Mouse (Mus musculus) megakaryocyte, embryonic 14.5 days (primary cell): ENCODE data around the gene Ffar2. TPM values are rescaled to one million over a fixed set of nuclear protein-coding genes. Genes with fewer than 3 reads are reported as not detected.
A peak's percentile ranks its signal among the peaks of the same experiment; 100 is the strongest.

Experiments
- H3K27me3 ChIP-seq: replicated peaks from 2 replicates; pipeline ENCODE3; 2012; ENCODE audit warnings: inconsistent platforms
- H3K36me3 ChIP-seq: replicated peaks from 2 replicates; pipeline ENCODE3; 2012; ENCODE audit warnings: low read length, inconsistent platforms, mixed read lengths
- H3K4me1 ChIP-seq: 2 replicates; pipeline ENCODE4 v1.6.1; 2012; ENCODE audit warnings: inconsistent platforms
- H3K4me3 ChIP-seq: replicated peaks from 2 replicates; pipeline ENCODE3; 2012; ENCODE audit warnings: moderate library complexity, mild to moderate bottlenecking, inconsistent platforms
- H3K9me3 ChIP-seq: 2 replicates; pipeline ENCODE4 v1.6.1; 2012; ENCODE audit warnings: inconsistent platforms
- FLI1 ChIP-seq: IDR thresholded peaks from 2 replicates; pipeline ENCODE4 v1.6.1; 2012; ENCODE audit warnings: low read length, inconsistent platforms, mixed read lengths
- GATA1 ChIP-seq: IDR thresholded peaks from 3 replicates; pipeline ENCODE4 v1.6.1; 2012; ENCODE audit warnings: mixed read lengths, low read length, inconsistent platforms, borderline replicate concordance
- polyA plus RNA-seq: library from polyadenylated mRNA; stranded (reverse); fragments of >175 nt; gene quantifications from 2 replicates; pipeline ENCODE4 v1.2.3, GENCODE M21; 2012; ENCODE audit warnings: low replicate concordance; ENCODE audit not compliant: insufficient read depth

Gene Ffar2
- polyA plus RNA-seq, result 5.8 and 8.9 TPM in 2 replicates

DNA sequence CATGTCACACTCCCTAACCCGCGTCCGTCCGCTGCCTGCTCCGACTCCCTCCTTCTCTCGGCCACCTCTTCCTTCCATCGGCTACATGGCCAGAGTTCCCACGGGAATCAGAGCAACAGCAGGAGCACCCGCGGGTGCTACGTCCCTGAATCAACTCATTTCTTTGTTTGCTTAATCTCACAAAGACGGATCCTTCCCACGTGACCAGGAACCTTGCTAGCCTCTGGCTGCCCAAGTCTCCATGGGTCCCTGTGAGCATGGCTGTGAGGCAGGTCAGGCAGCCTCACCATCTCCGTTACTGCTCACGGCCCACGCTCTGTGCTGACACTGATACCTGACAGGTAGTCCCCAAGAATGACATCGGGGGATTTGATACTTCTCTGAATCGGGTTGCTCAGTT, at the start of gene Ffar2:
Gene Ffar2, minus strand, starts transcription at position 101 of the 400 bp plus-strand sequence.
- TF ChIP-seq GATA1 (no peak), FLI1 (no peak)
- Histone ChIP-seq H3K9me3 (peaks cover 8% of the 10 kb centered on the region), H3K36me3 (peaks cover 19% of the 10 kb centered on the region), H3K4me3 (no peak within 1 kb of the TSS), H3K27me3 (no peaks in the 10 kb centered on the region), H3K4me1 (peaks cover 90% of the 10 kb centered on the region)

DNA sequence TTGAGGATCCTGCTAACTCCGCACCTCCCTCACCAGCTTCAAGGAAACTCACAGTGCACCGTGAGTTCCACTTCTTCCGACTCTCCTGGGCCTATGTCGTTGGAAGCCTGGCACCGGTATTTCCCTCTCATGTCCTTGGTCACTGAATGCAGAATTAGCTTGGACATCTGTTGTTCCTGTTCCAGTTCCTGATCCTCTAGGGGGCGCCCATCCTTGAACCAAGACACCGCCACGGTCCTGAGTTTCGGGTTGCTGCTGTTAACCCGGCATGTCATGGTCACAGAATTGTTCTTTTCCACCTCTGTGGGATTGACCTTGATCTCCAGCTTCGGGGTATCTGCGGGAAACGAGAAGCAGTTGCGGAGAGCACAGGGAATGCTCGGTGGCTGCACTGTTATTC, 49.5 kb upstream of the Ffar2 start:
- Histone ChIP-seq H3K27me3 (peaks cover 64% of the 10 kb centered on the region), H3K36me3 (no peaks in the 10 kb centered on the region), H3K9me3 (no peaks in the 10 kb centered on the region), H3K4me3 (peak overlapping the region; percentile 85), H3K4me1 (peaks cover 13% of the 10 kb centered on the region)
- TF ChIP-seq GATA1 (no peak), FLI1 (no peak)

- peaks cover 17% of the 10 kb centered on the region for H3K27me3 ChIP-seq
Measured at GRCm38 (mm10) chr7:30863386-30863785, 39.8 kb upstream of the Ffar2 start.

GRCm38 (mm10) chr7:30861464-30861863, 37.9 kb upstream of the Ffar2 start, which contains the start of gene Ffar1:
Gene Ffar1, minus strand, starts transcription at chr7:30861564.
- peaks cover 63% of the 10 kb centered on the region for H3K4me1 ChIP-seq
- peak within 1 kb of the TSS; percentile 92 for H3K4me3 ChIP-seq
- H3K36me3 ChIP-seq, result peaks cover 2% of the 10 kb centered on the region
- no peak for TF ChIP-seq GATA1
- H3K27me3 ChIP-seq, result peaks cover 3% of the 10 kb centered on the region
- H3K9me3 ChIP-seq, result no peaks in the 10 kb centered on the region

More at GRCm38 (mm10) chr7:30863386-30863785, 39.8 kb upstream of the Ffar2 start:
- Histone ChIP-seq H3K4me1 (peaks cover 44% of the 10 kb centered on the region), H3K36me3 (peaks cover 2% of the 10 kb centered on the region), H3K9me3 (no peaks in the 10 kb centered on the region), H3K4me3 (no peak overlapping the region)
- TF ChIP-seq FLI1 (no peak), GATA1 (no peak)

GRCm38 (mm10) chr7:30859635-30860402, 36.2 kb upstream of the Ffar2 start:
- peaks cover 2% of the 10 kb centered on the region for H3K36me3 ChIP-seq
- peak overlapping the region; percentile 92 for H3K4me3 ChIP-seq
- TF ChIP-seq FLI1, result no peak
- TF ChIP-seq GATA1, result peak; percentile 58; the same call in 1 of the 3 replicates
- peaks cover 10% of the 10 kb centered on the region for H3K27me3 ChIP-seq
- H3K9me3 ChIP-seq, result no peaks in the 10 kb centered on the region
- H3K4me1 ChIP-seq, result peaks cover 79% of the 10 kb centered on the region

GRCm38 (mm10) chr7:30859290-30859634, 35.7 kb upstream of the Ffar2 start:
- TF ChIP-seq FLI1 (no peak), GATA1 (no peak)
- Histone ChIP-seq H3K4me1 (peaks cover 85% of the 10 kb centered on the region), H3K9me3 (no peaks in the 10 kb centered on the region), H3K4me3 (peak overlapping the region; percentile 92), H3K27me3 (peaks cover 13% of the 10 kb centered on the region), H3K36me3 (peaks cover 2% of the 10 kb centered on the region)

- Histone ChIP-seq H3K9me3 (no peaks in the 10 kb centered on the region), H3K4me3 (no peak overlapping the region), H3K27me3 (peaks cover 13% of the 10 kb centered on the region), H3K4me1 (peaks cover 78% of the 10 kb centered on the region), H3K36me3 (peaks cover 2% of the 10 kb centered on the region)
- TF ChIP-seq GATA1, result no peak
- no peak for TF ChIP-seq FLI1
Measured at GRCm38 (mm10) chr7:30857746-30858145, 34.2 kb upstream of the Ffar2 start.

DNA sequence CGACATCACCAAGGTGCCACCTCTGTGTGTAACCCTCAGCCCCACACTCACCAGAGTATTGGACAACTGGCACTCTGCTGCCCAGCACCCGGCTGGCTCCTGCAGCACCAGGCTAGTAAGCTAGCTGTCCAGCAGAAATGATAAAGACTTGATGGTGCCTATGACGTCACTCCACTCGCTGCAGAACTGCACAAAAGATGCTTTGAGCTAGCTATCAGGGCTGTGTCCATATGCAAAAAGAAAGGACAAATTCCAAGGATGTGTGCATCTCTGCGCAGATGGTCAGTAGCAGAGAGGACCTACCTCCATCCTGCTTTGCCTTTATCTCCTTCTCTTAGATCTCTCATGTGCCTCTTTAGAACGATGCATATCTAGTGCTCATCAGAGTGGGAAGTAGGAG, 32.5 kb upstream of the Ffar2 start, which contains the start of gene Ffar3:
Gene Ffar3, minus strand, starts transcription at position 101 of the 400 bp plus-strand sequence.
- TF ChIP-seq GATA1, result no peak
- TF ChIP-seq FLI1, result no peak
- H3K9me3 ChIP-seq, result no peaks in the 10 kb centered on the region

GRCm38 (mm10) chr7:30851421-30851820, 27.8 kb upstream of the Ffar2 start:
- H3K4me1 ChIP-seq, result peaks cover 50% of the 10 kb centered on the region
- no peaks in the 10 kb centered on the region for H3K36me3 ChIP-seq
- H3K9me3 ChIP-seq, result no peaks in the 10 kb centered on the region
- peaks cover 13% of the 10 kb centered on the region for H3K27me3 ChIP-seq
- TF ChIP-seq GATA1 (no peak), FLI1 (no peak)
- H3K4me3 ChIP-seq, result no peak overlapping the region

More for the DNA sequence above, 32.5 kb upstream of the Ffar2 start, which contains the start of gene Ffar3:
- peaks cover 13% of the 10 kb centered on the region for H3K27me3 ChIP-seq
- no peak within 1 kb of the TSS for H3K4me3 ChIP-seq
- H3K36me3 ChIP-seq, result peaks cover 2% of the 10 kb centered on the region
- peaks cover 83% of the 10 kb centered on the region for H3K4me1 ChIP-seq

GRCm38 (mm10) chr7:30847934-30848333, 24.4 kb upstream of the Ffar2 start:
- Histone ChIP-seq H3K36me3 (no peaks in the 10 kb centered on the region), H3K27me3 (no peaks in the 10 kb centered on the region), H3K4me3 (no peak overlapping the region), H3K4me1 (peaks cover 47% of the 10 kb centered on the region), H3K9me3 (no peaks in the 10 kb centered on the region)
- TF ChIP-seq GATA1 (no peak), FLI1 (no peak)
